Mouse (Mus musculus) liver, embryonic 14.5 days (tissue): ENCODE measurements around the gene Patj. TPM values are rescaled to one million over a fixed set of nuclear protein-coding genes. Genes with fewer than 3 reads are reported as not detected.

ENCODE experiments used
- ATAC-seq: fragments of 200-750 bp; cut with Nextera tagmentation; 2 replicates; pipeline ENCODE4 v1.8.0; 2017; ENCODE audit warnings: moderate number of reproducible peaks, mild to moderate bottlenecking, moderate library complexity; ENCODE audit not compliant: insufficient read depth
- DNase-seq, 3 experiments: peaks; one replicate each; pipeline ENCODE4 v3.0.0-alpha.2; 2012 to 2013; ENCODE audit warnings: low read depth in 3 of 3, low spot score in 3 of 3
- H3K27ac ChIP-seq: fragments of 300-500 bp; sonication (generic); 2 replicates; pipeline ENCODE4 v1.5.1; 2014; ENCODE audit warnings: moderate library complexity, mild to moderate bottlenecking, control low read depth, inconsistent platforms
- H3K27me3 ChIP-seq: fragments of 300-500 bp; sonication (generic); 2 replicates; pipeline ENCODE4 v1.6.1; 2014; ENCODE audit warnings: mild to moderate bottlenecking, low read length, moderate library complexity; ENCODE audit not compliant: control insufficient read depth, insufficient read depth
- H3K36me3 ChIP-seq: fragments of 300-500 bp; sonication (generic); replicated peaks from 2 replicates; pipeline ENCODE4 v1.6.1; 2014; ENCODE audit warnings: low read depth; ENCODE audit not compliant: control insufficient read depth, insufficient read depth
- H3K4me1 ChIP-seq, 2 experiments: fragments of 200-500 bp in 1 of 2; fragments of 300-500 bp in 1 of 2; sonication (generic) in 1 of 2; replicated peaks; 2 replicates each; pipeline ENCODE4 v1.6.1; 2012 to 2014; ENCODE audit warnings: antibody characterized with exemption in 1 of 2, inconsistent platforms in 1 of 2, low read length in 1 of 2; ENCODE audit not compliant: control insufficient read depth in 2 of 2, insufficient read depth in 2 of 2
- H3K4me2 ChIP-seq: fragments of 300-500 bp; sonication (generic); 2 replicates; pipeline ENCODE4 v1.6.1; 2014; ENCODE audit warnings: low read depth, mild to moderate bottlenecking, control low read depth, moderate library complexity
- H3K4me3 ChIP-seq, 2 experiments: fragments of 200-500 bp in 1 of 2; fragments of 300-500 bp in 1 of 2; sonication (generic) in 1 of 2; 2 replicates each; pipeline ENCODE4 v1.5.1; 2012 to 2014; ENCODE audit warnings: low read depth in 2 of 2, low read length in 2 of 2, mild to moderate bottlenecking in 2 of 2, control low read depth in 1 of 2, inconsistent platforms in 1 of 2, moderate library complexity in 1 of 2; ENCODE audit not compliant: insufficient read depth in 1 of 2
- H3K9ac ChIP-seq: fragments of 300-500 bp; sonication (generic); replicated peaks from 2 replicates; pipeline ENCODE4 v1.6.1; 2014; ENCODE audit warnings: mild to moderate bottlenecking, control low read depth, moderate library complexity
- H3K9me3 ChIP-seq: fragments of 300-500 bp; sonication (generic); 2 replicates; pipeline ENCODE4 v1.6.1; 2016; ENCODE audit warnings: low read length, mixed read lengths; ENCODE audit not compliant: control insufficient read depth
- CTCF ChIP-seq: IDR thresholded peaks from 2 replicates; pipeline ENCODE4 v1.5.1; 2016; ENCODE audit warnings: antibody characterized with exemption, low read depth, control low read depth
- EP300 ChIP-seq: IDR thresholded peaks from 2 replicates; pipeline ENCODE4 v1.6.1; 2016; ENCODE audit warnings: antibody characterized with exemption, low read depth
- WGBS: fragments of 180-500 bp; shearing (Covaris S2); extraction: QIAGEN DNeasy Blood & Tissue Kit; methylation state at CpG from one replicate; pipeline ENCODE4 v1.1.7; 2014; ENCODE audit not compliant: insufficient replicate concordance; 5-methylcytosine and 5-hydroxymethylcytosine counted together
- polyA plus RNA-seq, 2 experiments: library from polyadenylated mRNA; depleted of rRNA in 1 of 2; stranded (reverse) in 1 of 2; unstranded in 1 of 2; fragments of >200 nt; fragmentation: Nextera tagmentation in 1 of 2; extraction: Ambion mirVana in 1 of 2; gene quantifications; 2 replicates each; pipeline versions ENCODE4 v1.2.1 to v1.2.3; 2012 to 2014

Gene Patj
- polyA plus RNA-seq, 2 experiments = 1.1 to 1.6 TPM

GRCm38 (mm10) chr4:98524525-98524924 is 128.9 kb downstream of the Patj start:
- TF ChIP-seq EP300 (no peak), CTCF (no peak)
- no peak for DNase-seq
- H3K9me3 ChIP-seq = no peaks in the 10 kb centered on the region
- ATAC-seq = no peak
- no peaks in the 10 kb centered on the region for H3K27me3 ChIP-seq
- H3K4me3 ChIP-seq = no peak overlapping the region
- H3K27ac ChIP-seq = no peak overlapping the region
- no peak overlapping the region for H3K9ac ChIP-seq
- H3K4me1 ChIP-seq = no peaks in the 10 kb centered on the region
- WGBS = 76% methylated on average over 10 of the region's 10 CpGs
- no peak overlapping the region for H3K4me2 ChIP-seq
- no peaks in the 10 kb centered on the region for H3K36me3 ChIP-seq

- Histone ChIP-seq H3K9me3 (no peaks in the 10 kb centered on the region), H3K9ac (no peak overlapping the region), H3K27ac (no peak overlapping the region), H3K4me3 (no peak overlapping the region), H3K36me3 (no peaks in the 10 kb centered on the region), H3K4me1 (no peaks in the 10 kb centered on the region), H3K4me2 (no peak overlapping the region), H3K27me3 (no peaks in the 10 kb centered on the region)
- no peak for ATAC-seq
- no peak for DNase-seq
- no peak for TF ChIP-seq CTCF
- TF ChIP-seq EP300 = no peak
- WGBS = 45% methylated on average over 3 of the region's 3 CpGs
These were observed 139.9 kb downstream of the Patj start for GRCm38 (mm10) chr4:98535446-98535845.

- Histone ChIP-seq H3K4me1 (no peaks in the 10 kb centered on the region), H3K9ac (no peak overlapping the region), H3K27me3 (no peaks in the 10 kb centered on the region), H3K4me3 (no peak overlapping the region), H3K27ac (no peak overlapping the region), H3K9me3 (no peaks in the 10 kb centered on the region), H3K4me2 (no peak overlapping the region), H3K36me3 (no peaks in the 10 kb centered on the region)
- TF ChIP-seq CTCF = no peak
- no peak for TF ChIP-seq EP300
- ATAC-seq = no peak
- DNase-seq = no peak
- 55% methylated on average over 2 of the region's 2 CpGs for WGBS
These were observed 146.0 kb downstream of the Patj start for GRCm38 (mm10) chr4:98541591-98541990.

GRCm38 (mm10) chr4:98543001-98543400 is 147.4 kb downstream of the Patj start:
- 56% methylated on average over 3 of the region's 3 CpGs for WGBS

GRCm38 (mm10) chr4:98545376-98545775 is 149.8 kb downstream of the Patj start:
- H3K27ac ChIP-seq = no peak overlapping the region
- H3K9ac ChIP-seq = no peak overlapping the region
- H3K4me1 ChIP-seq = no peaks in the 10 kb centered on the region
- no peak overlapping the region for H3K4me3 ChIP-seq
- H3K4me2 ChIP-seq = no peak overlapping the region
- TF ChIP-seq EP300 (no peak), CTCF (peak; percentile 47; the same call in 1 of the 2 replicates)
- no peak for DNase-seq
- H3K36me3 ChIP-seq = no peaks in the 10 kb centered on the region
- H3K27me3 ChIP-seq = no peaks in the 10 kb centered on the region
- ATAC-seq = no peak
- no peaks in the 10 kb centered on the region for H3K9me3 ChIP-seq
- 26% methylated on average over 1 of the region's 1 CpGs for WGBS

More at GRCm38 (mm10) chr4:98543001-98543400, 147.4 kb downstream of the Patj start:
- no peak for TF ChIP-seq CTCF
- Histone ChIP-seq H3K27me3 (no peaks in the 10 kb centered on the region), H3K36me3 (no peaks in the 10 kb centered on the region), H3K4me1 (no peaks in the 10 kb centered on the region), H3K9me3 (no peaks in the 10 kb centered on the region), H3K4me2 (no peak overlapping the region), H3K4me3 (no peak overlapping the region), H3K27ac (no peak overlapping the region), H3K9ac (no peak overlapping the region)
- DNase-seq = no peak
- ATAC-seq = no peak
